Mouse (Mus musculus) spleen, postnatal 4 days (tissue): ENCODE results near the gene Oxa1l.

Source experiments
- DNase-seq, 2 experiments: peaks; one replicate each; pipeline ENCODE4 v3.0.0; 2022; ENCODE audit warnings: low spot score in 2 of 2

Oxa1l gene

DNA sequence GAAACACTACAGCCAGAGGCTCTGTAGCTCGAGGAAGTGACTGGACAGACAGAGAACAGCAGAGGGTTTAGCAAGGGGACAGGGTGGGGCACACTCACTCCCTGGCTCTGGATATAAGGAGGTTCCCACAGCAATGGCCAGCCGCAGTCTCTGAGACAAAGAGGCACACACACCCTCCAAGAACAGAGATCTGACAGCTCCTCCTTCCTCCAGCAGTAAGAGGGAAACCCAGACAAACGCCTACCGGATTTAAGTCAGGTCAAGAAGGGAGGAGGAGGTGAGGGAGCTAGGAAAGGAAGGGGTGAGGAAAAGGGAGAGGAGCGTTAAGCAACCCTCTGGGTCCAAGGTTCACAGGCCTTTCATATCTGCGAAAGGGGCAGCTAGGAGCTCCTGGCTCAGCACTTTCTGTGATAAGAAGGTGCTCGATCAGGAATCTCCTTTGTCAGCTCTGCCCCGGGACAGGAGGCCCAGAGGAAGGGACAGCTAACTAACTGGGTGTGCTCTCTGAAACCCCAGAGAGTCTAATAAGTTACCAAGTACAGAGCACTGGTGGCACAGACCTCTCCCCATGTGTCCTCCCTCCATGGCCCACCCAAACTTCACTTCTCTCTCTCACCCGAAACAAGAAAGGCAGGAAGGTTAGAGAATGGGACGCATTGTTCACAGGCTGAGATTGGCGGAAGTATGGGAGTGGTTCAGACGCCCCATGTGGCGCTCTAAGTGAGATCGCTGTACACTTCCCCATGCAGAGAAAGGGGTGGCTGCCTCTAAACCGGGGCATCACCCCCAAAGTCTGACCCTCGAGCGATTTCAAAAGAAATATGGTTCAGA is 49.6 kb downstream of the Oxa1l start:
- DNase-seq: peak in 1 of 2 experiments; percentile 23

DNA sequence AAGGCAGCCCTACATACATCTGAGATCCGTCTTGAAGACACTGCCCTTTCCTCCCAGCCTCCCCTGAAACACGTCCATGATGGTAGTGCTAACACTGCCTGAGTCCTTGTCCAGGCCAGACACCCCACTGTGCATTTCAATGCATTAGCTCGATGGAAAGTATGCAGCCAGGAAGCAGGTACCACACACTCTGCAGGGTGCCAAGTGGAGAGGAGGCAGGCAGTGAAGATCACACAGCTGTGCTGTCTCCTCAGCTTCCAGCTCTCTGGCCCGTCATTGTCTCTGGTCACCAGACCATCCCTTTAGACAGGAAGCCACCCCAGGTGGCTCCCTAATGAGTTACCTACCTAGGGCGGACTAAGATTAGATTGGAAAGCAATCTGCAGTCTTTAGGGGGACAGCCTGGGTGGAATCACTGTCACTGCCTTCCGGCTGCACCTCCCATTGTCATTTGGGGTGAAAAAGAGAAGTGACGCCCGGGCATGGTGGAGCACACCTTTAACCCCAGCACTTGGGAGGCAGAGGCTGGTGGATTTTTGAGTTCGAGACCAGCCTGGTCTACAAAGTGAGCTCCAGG is 51.5 kb downstream of the Oxa1l start:
- DNase-seq: no peak

DNA sequence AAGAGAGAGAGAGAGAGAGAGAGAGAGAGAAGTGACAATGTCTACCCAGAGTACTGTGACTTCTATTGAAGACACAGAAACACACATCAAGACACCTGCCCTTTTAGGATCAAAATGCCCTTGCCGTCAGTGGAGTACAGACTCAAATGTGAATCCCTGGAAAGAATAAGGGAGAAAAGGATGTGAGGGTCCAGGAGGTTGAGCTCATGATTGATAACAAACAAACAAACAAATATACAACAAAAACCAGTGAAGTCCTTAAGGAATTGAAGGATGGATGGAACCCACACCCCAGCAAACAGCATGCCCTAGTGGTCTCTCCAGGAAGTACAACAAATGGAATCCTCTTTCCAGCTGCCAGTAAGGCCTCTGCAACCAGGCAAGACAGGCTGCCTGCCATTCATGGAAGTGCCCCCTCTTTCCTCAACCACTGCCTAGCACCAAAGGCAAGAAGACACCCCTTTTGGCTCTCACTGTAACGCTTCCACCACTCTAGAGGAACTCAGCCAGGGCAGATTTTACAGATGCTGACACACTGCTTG is 52.1 kb downstream of the Oxa1l start:
- DNase-seq: peak in 1 of 2 experiments; percentile 55

DNA sequence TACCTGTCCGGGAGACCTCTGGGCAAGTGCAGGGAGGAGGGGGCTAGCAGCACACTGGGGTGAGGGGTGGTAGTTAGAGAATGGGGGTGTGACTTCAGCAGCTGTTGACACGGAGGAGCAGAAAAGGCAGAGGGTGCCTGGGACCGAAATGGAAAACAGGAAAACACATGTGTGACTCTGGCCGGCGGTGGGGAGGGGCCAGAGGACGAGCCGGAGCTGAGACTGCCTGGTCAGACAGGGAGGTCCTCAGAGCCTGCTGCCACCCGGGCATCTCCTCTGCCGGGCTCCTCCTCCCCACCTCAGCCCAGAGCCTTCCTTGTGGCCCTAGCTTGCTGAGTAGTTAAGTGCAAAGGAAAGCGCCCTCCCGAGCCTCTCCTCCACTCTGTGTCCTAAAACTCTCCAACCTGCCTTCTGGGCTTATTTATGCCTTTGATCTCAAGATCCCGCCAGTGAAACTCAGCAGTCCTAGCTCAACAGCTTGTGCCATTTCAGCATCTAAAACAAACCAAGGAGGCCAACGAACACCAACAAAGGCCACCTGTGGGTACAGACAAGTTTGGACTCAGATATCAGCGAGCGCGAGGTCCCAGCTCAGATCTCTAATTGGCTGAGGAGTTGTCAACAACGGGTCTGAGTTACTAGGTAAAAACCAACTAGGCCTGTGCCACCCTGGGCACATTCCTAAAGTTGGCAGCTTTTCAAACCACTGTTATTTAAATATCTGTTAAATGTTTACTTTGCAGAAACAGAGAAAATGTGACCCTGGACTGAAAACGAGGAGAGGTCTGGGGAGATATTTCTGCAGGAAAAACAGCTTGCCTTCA is 53.5 kb downstream of the Oxa1l start:
- peak in 1 of 2 experiments; percentile 71 for DNase-seq

DNA sequence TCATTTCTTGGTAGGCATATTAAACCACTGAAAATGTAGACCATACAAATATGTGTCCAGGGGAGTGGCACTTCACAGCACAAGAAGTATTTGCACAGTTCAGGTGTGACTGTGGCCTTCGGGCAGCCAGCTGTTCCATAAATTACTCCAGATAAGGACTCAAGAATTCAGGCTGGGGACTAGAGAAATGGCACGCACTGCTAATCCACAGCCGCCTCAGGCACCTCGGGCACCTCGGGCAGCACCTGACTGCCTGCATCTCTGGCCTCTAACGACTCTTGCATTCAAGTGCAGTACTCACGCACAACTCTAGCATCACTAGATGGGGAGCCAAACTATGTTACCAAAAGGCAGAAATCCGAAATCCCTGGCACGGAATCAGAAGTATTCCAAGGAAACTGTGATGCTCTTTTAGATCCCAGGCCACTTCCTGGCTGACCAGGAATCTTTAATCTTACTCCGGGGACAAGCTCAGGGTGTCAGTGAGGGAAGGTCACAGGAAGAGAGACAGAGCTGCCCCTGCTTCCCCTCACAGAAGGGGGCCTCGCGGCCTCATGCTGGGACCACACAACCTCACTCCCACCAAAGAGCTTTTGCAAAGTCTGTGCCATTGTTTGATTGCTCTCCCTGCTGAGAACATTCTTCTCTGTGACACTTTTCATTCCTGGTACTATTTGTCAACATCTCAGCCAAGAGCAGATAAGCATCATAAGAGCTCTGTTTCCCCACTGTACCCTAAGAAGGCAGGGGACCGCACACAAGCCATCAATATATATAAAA is 54.8 kb downstream of the Oxa1l start:
- DNase-seq: no peak

DNA sequence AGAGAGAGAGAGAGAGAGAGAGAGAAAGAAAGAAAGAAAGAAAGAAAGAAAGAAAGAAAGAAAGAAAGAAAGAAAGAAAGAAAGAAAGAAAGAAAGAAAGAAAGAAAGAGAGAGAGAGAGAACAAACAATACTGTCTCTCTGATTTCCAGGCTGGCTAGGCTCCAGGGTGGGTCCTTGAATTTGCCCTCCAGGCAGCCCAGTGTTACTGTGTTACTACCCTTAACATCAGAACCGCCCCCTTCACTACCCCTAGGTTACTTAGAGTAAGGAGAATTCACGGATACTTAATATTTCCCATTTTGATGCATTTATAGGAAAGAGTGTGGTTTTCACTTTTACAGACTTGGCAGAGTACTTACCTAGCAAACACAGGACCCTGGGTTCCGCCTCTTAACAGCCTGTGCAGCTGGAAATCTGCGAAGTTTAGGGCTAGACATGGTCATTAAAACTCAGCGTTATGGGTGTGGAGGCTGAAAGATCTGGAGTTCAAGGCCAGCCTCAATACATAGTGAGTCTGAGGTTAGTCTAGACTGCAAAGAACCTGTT is 55.7 kb downstream of the Oxa1l start:
- no peak for DNase-seq

DNA sequence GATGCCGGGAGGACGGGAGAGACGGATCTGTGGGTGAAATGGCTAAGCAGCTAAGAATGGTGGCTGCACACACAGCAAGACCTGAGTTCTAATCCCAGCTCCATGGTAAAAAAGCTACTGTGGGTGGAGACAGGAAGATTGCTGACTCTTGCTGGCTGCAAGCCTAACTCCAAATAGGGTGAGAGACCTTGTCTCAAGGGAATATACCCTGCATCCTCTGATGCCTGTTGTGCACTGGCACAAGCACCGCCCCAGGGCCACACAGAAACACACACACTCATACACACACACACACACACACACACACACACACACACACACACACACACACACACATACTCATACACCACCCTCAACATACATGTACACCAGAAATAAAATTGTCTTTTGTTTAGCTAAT is 56.2 kb downstream of the Oxa1l start:
- DNase-seq: no peak

DNA sequence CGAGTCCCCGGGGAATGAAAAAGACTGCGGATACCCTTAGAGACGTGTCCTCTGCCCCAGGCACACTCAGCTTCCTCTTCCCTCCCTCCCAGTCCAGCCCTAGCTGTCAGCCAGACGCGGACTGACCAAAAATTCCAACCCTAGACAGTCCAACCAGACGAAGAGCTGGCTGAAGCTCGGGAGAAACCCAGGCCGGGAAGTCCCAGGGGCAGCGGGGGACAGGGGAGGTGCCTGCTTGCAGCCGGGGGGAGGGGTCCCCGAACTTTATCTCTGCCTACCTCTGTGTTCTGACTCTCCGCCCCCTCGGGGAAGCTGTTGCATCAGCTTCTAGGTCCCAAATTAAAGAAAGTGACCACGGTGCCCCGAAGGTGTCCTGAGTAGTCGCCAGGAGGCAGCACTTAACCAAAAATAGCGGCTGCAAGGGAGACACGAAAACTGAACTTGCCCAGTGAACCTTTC is 57.0 kb downstream of the Oxa1l start, which contains the start of gene Slc7a7:
Slc7a7 (minus strand) TSS at position 158 of the 459 bp plus-strand sequence.
- peak; percentile 62 to 79 for DNase-seq
